Mouse (Mus musculus) myocyte (in vitro differentiated cells): ENCODE data around the gene Plk3. TPM values are rescaled to one million over a fixed set of nuclear protein-coding genes. Genes with fewer than 3 reads are reported as not detected.
A peak's percentile ranks its signal among the peaks of the same experiment; 100 is the strongest.

Experiments used
- H3K27me3 ChIP-seq: one replicate; pipeline ENCODE4 v1.6.1; 2011; ENCODE audit not compliant: control insufficient read depth, insufficient read depth, insufficient read length
- H3K36me3 ChIP-seq: one replicate; pipeline ENCODE4 v1.6.1; 2011; ENCODE audit not compliant: control insufficient read depth, insufficient read depth
- H3K4me2 ChIP-seq: one replicate; pipeline ENCODE4 v1.6.1; 2011; ENCODE audit warnings: low read depth, control low read depth
- H3K4me3 ChIP-seq: one replicate; pipeline ENCODE4 v1.5.1; 2011; ENCODE audit warnings: mild to moderate bottlenecking, control low read depth, moderate library complexity
- H3K79me2 ChIP-seq: one replicate; pipeline ENCODE4 v1.6.1; 2011; ENCODE audit not compliant: control insufficient read depth, insufficient read depth
- H3ac ChIP-seq: one replicate; pipeline ENCODE4 v1.6.1; 2011; ENCODE audit not compliant: control insufficient read depth, insufficient read length
- CEBPB ChIP-seq: IDR thresholded peaks from 2 replicates; pipeline ENCODE4 v1.6.1; 2011; ENCODE audit warnings: mild to moderate bottlenecking, moderate library complexity; ENCODE audit not compliant: poor library complexity, insufficient read depth, severe bottlenecking
- E2F4 ChIP-seq: IDR thresholded peaks from one replicate; pipeline ENCODE4 v1.6.1; 2011; ENCODE audit warnings: mild to moderate bottlenecking, control low read depth, moderate library complexity; ENCODE audit not compliant: insufficient read depth
- MAX ChIP-seq: IDR thresholded peaks from one replicate; pipeline ENCODE4 v1.6.1; 2011; ENCODE audit warnings: low read depth, mild to moderate bottlenecking, control low read depth
- MYOD1 ChIP-seq, 3 experiments: IDR thresholded peaks; one replicate each; pipeline ENCODE4 v1.6.1; 2011; ENCODE audit warnings: control low read depth in 2 of 3, low read depth in 2 of 3, mild to moderate bottlenecking in 2 of 3, moderate library complexity in 1 of 3; ENCODE audit not compliant: insufficient read length in 2 of 3, control insufficient read depth in 1 of 3
- MYOG ChIP-seq, 3 experiments: IDR thresholded peaks; one replicate each; pipeline ENCODE4 v1.6.1; 2011; ENCODE audit warnings: control low read depth in 2 of 3, low read depth in 2 of 3, mild to moderate bottlenecking in 2 of 3; ENCODE audit not compliant: insufficient read length in 2 of 3, control insufficient read depth in 1 of 3, insufficient read depth in 1 of 3
- POLR2A ChIP-seq: IDR thresholded peaks from one replicate; pipeline ENCODE4 v1.6.1; 2011; ENCODE audit warnings: low read depth, mild to moderate bottlenecking, control low read depth, moderate library complexity; ENCODE audit not compliant: insufficient read length
- POLR2AphosphoS2 ChIP-seq: IDR thresholded peaks from one replicate; pipeline ENCODE4 v1.6.1; 2011; ENCODE audit warnings: low read depth, control low read depth; ENCODE audit not compliant: insufficient read length
- REST ChIP-seq: IDR thresholded peaks from one replicate; pipeline ENCODE4 v1.6.1; 2011; ENCODE audit warnings: mild to moderate bottlenecking, control low read depth, moderate library complexity; ENCODE audit not compliant: insufficient read depth, insufficient read length
- SRF ChIP-seq: IDR thresholded peaks from one replicate; pipeline ENCODE4 v1.6.1; 2011; ENCODE audit warnings: low read depth; ENCODE audit not compliant: control insufficient read depth, insufficient read length
- TCF12 ChIP-seq: IDR thresholded peaks from one replicate; pipeline ENCODE4 v1.6.1; 2011; ENCODE audit warnings: mild to moderate bottlenecking, control low read depth; ENCODE audit not compliant: poor library complexity, insufficient read depth, severe bottlenecking
- TCF3 ChIP-seq: IDR thresholded peaks from one replicate; pipeline ENCODE4 v1.6.1; 2011; ENCODE audit warnings: low read depth, control low read depth; ENCODE audit not compliant: insufficient read length
- USF1 ChIP-seq: IDR thresholded peaks from one replicate; pipeline ENCODE4 v1.6.1; 2011; ENCODE audit warnings: low read depth, mild to moderate bottlenecking, control low read depth, moderate library complexity
- polyA plus RNA-seq: library from polyadenylated mRNA; unstranded; fragments of >200 nt; fragmentation: generic; extraction: Trizol; gene quantifications from one replicate; pipeline ENCODE4 v1.2.1, GENCODE M21; 2012; ENCODE audit warnings: missing spikeins

The Plk3 gene
- polyA plus RNA-seq, 1 experiment: 17.4 TPM

GRCm38 (mm10) chr4:117140613-117141012, 6.8 kb upstream of the Plk3 start:
- Histone ChIP-seq H3ac (no peak overlapping the region), H3K4me2 (no peak overlapping the region), H3K27me3 (no peaks in the 10 kb centered on the region), H3K4me3 (no peak overlapping the region), H3K36me3 (no peaks in the 10 kb centered on the region), H3K79me2 (no peaks in the 10 kb centered on the region)
- TF ChIP-seq SRF: no peak
- TF ChIP-seq E2F4: no peak
- TF ChIP-seq CEBPB: no peak
- TF ChIP-seq USF1: no peak
- no peak for TF ChIP-seq MAX
- TF ChIP-seq POLR2AphosphoS2: no peak
- TF ChIP-seq REST: no peak
- no peak for TF ChIP-seq MYOD1 (IDR thresholded peaks at IDR 0.05; ENCODE audit: control insufficient read depth in 1 of 3, insufficient read length in 2 of 3, low read depth in 2 of 3)
- no peak for TF ChIP-seq MYOG (IDR thresholded peaks at IDR 0.05; ENCODE audit: control insufficient read depth in 1 of 3, insufficient read depth in 1 of 3, insufficient read length in 2 of 3, low read depth in 2 of 3)
- no peak for TF ChIP-seq POLR2A
- TF ChIP-seq TCF3: no peak
- no peak for TF ChIP-seq TCF12

- Histone ChIP-seq H3K79me2 (no peaks in the 10 kb centered on the region), H3K36me3 (no peaks in the 10 kb centered on the region), H3K4me3 (no peak overlapping the region), H3K4me2 (peak overlapping the region; percentile 15), H3ac (no peak overlapping the region), H3K27me3 (no peaks in the 10 kb centered on the region)
- TF ChIP-seq USF1 (peak; percentile 95), POLR2AphosphoS2 (no peak), MAX (peak; percentile 80), MYOG (IDR thresholded peaks at IDR 0.05; ENCODE audit: control insufficient read depth in 1 of 3, insufficient read depth in 1 of 3, insufficient read length in 2 of 3, low read depth in 2 of 3) (no peak)
Measured at GRCm38 (mm10) chr4:117139217-117139612, 5.5 kb upstream of the Plk3 start.

- peak overlapping the region; percentile 15 for H3K4me2 ChIP-seq
- no peak for TF ChIP-seq USF1
- H3K36me3 ChIP-seq: no peaks in the 10 kb centered on the region
- no peak overlapping the region for H3K4me3 ChIP-seq
- H3K79me2 ChIP-seq: no peaks in the 10 kb centered on the region
- no peak overlapping the region for H3ac ChIP-seq
- H3K27me3 ChIP-seq: no peaks in the 10 kb centered on the region
Measured at GRCm38 (mm10) chr4:117138295-117139216, 4.8 kb upstream of the Plk3 start.

- no peak overlapping the region for H3ac ChIP-seq
- no peak overlapping the region for H3K4me3 ChIP-seq
- H3K36me3 ChIP-seq: no peaks in the 10 kb centered on the region
- peaks cover 12% of the 10 kb centered on the region for H3K79me2 ChIP-seq
- no peaks in the 10 kb centered on the region for H3K27me3 ChIP-seq
- TF ChIP-seq MYOG (IDR thresholded peaks at IDR 0.05; ENCODE audit: control insufficient read depth in 1 of 3, insufficient read depth in 1 of 3, insufficient read length in 2 of 3, low read depth in 2 of 3) (no peak), POLR2AphosphoS2 (no peak), E2F4 (no peak), CEBPB (no peak), SRF (no peak), POLR2A (no peak), MYOD1 (IDR thresholded peaks at IDR 0.05; ENCODE audit: control insufficient read depth in 1 of 3, insufficient read length in 2 of 3, low read depth in 2 of 3) (no peak), REST (no peak)
- H3K4me2 ChIP-seq: peak overlapping the region; percentile 1
Measured at GRCm38 (mm10) chr4:117136034-117136433, 2.3 kb upstream of the Plk3 start.

GRCm38 (mm10) chr4:117134601-117134995, 835 bp upstream of the Plk3 start:
- no peak overlapping the region for H3K4me2 ChIP-seq

More at GRCm38 (mm10) chr4:117134601-117134995, 835 bp upstream of the Plk3 start:
- no peak overlapping the region for H3K4me3 ChIP-seq
- peaks cover 12% of the 10 kb centered on the region for H3K79me2 ChIP-seq
- H3K36me3 ChIP-seq: peaks cover 5% of the 10 kb centered on the region
- no peaks in the 10 kb centered on the region for H3K27me3 ChIP-seq
- no peak for TF ChIP-seq E2F4
- no peak for TF ChIP-seq MAX
- TF ChIP-seq POLR2AphosphoS2: no peak
- no peak for TF ChIP-seq MYOG (IDR thresholded peaks at IDR 0.05; ENCODE audit: control insufficient read depth in 1 of 3, insufficient read depth in 1 of 3, insufficient read length in 2 of 3, low read depth in 2 of 3)
- no peak for TF ChIP-seq TCF12
- no peak for TF ChIP-seq TCF3
- no peak for TF ChIP-seq POLR2A
- no peak for TF ChIP-seq MYOD1 (IDR thresholded peaks at IDR 0.05; ENCODE audit: control insufficient read depth in 1 of 3, insufficient read length in 2 of 3, low read depth in 2 of 3)
- no peak for TF ChIP-seq REST
- no peak for TF ChIP-seq CEBPB
- TF ChIP-seq SRF: no peak
- TF ChIP-seq USF1: no peak
- no peak overlapping the region for H3ac ChIP-seq
